Mouse (Mus musculus) cerebellum, adult 9-11 months (tissue): ENCODE data around the gene Zbtb33.

ENCODE experiments used
- DNase-seq: peaks from one replicate; pipeline ENCODE4 v3.0.0; 2022

Zbtb33 gene

DNA sequence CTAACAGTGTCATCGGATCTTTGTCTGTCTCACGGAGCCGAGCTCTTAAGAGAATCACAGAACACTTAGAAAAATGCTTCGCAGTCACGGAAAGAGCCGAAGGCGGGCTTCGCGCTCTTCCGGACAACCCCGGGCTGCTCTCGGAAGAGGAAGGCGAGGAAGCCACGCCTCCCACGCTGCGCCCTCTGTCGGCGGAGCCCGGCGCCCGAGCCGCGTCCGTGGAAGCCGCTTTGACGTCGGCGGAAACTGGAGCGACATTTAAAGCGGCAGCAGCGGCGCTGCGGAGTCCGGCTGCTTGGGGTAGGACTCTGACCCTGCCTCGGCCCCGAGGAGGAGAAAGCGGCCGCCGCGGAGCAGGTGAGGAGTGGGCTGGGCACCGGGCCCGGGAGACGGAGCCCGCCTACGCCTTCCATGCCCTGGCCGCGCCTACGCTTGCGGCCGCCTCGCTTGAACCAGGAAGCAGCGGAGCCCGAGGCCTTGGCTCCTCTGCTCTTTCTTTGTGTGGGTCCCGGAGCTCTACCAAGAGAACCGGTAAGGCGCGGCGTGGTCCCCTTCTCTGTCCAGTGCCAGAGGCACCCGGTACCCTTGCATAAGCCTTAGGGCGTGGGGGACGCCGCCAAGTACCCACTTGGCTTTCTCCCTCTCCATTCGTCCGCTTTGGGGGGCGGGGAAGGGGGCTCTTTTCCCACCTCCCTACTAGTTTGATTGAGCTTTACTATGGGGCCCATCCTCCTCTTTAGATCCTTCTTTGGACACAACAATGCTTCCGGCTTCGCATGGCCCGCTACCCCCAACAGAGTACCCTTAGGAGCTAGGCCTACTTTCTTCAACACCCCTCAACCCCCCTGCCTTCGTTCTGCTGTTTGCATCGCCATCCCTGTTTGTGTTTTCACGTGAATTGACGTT is at the start of gene Zbtb33:
TSS of gene Zbtb33 (plus strand) at position 242 of the 906 bp plus-strand sequence.
- DNase-seq = peak; percentile 87

DNA sequence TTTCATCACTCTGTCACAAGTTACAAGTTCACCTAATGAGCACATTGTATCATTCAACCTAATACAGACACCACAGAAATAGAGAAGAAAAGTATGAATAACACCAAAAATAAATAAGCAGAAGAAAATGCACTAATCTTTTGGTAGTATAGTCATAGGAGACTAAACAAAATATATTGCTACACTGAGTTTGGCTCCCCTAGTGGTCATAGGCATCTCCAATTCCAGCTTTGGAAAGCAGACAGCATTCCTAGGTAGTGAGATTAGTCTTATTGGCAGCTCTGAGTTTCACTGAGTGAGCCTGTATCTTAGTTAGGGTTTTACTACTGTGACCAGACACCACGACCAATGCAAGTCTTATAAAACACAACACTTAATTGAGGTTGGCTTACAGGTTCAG is 30.5 kb upstream of the Zbtb33 start:
- DNase-seq = no peak

DNA sequence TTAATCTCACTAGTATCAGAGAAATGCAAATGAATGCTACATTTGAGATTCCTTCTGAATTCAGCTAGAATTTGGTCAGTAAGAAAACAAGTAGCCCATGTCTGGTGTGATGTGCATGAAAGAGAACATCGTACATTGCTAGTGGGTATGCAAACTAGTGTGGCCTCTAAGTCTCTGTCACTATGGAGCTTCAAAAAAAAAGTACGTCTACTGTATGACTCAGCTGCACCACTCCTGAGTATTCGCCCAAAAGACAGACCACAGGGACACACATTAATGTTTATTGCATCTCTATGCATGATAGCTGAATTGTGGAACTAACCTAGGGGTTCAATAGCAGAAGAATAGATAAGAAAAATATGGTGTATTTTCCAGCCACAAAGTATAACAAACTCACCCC is 24.3 kb upstream of the Zbtb33 start:
- DNase-seq = no peak

GRCm38 (mm10) chrX:38166064-38166463 is 23.5 kb upstream of the Zbtb33 start:
- no peak for DNase-seq

DNA sequence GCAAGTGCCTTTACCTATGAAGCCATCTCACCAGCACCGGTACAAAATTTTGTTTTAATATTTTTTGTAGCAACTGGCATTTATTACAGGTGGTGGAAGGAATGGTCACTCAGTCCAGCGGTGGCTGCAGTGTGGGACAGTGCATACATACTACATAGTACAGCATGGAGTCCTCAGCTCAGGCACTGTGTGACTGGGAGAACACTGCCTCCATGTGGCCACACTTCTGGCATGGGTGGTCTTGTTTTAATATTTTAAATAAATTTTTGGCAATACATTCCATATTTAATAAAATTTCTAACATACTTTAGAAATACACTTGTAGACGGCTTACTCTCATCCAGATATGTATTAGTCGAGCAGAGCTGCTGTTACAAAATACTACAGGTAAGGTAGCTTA is 23.0 kb upstream of the Zbtb33 start:
- DNase-seq = no peak

DNA sequence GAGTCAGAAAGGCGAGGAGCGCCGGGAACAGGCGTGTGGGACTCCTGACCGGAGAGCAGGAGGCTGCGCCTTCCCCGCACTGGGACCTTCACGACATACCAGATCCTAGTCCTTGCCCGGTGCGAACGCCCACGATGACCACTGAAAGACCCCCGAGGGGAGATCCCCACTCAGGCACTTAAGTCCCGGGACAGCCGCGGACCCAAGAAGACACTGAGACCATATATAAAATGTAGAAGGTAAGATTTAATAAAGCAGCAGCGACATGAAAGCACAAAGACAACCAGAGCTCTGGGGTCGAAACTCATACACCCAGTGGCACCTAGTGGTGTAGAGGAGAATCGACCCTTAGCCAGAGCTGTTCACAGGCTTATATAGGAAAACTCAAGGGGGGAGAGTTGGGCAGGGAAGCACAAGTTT is 9.7 kb upstream of the Zbtb33 start:
- DNase-seq = peak; percentile 45

DNA sequence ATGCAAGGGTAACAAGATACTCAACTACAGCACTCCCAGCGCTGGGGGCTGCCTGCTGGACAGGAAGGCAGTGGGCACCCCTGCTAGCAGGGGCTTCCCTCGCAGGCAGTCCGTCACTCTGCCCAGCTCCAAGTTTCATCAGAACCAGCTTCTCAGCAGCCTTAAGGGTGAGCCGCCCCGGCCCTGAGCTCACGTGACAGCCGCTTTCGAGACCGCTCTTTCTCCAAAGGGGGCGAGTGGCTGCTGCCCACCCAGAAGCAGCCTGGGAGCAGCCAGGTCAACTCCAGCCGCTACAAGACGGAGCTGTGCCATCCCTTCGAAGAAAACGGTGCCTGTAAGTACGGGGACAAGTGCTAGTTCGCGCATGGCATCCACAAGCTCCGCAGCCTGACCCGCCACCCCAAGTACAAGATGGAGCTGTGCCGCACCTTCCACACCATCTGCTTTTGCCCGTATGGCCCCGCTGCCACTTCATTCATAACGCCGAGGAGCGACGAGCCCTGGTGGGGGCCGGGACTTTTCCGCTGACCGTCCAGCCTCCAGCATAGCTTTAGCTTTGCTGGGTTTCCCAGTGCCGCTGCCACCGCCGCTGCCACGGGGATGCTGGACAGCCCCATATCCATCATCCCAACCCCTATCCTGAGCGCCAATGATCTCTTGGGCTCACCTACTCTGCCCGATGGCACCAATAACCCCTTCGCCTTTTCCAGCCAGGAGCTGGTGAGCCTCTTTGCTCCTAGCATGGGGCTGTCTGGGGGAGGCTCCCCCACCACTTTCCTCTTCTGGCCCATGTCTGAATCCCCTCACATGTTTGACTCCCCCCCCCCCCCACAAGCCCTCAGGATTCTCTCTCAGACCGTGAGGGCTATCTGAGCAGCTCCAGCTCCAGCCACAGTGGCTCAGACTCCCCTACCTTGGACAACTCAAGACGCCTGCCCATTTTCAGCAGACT is 8.7 kb upstream of the Zbtb33 start:
- DNase-seq = peak; percentile 23

DNA sequence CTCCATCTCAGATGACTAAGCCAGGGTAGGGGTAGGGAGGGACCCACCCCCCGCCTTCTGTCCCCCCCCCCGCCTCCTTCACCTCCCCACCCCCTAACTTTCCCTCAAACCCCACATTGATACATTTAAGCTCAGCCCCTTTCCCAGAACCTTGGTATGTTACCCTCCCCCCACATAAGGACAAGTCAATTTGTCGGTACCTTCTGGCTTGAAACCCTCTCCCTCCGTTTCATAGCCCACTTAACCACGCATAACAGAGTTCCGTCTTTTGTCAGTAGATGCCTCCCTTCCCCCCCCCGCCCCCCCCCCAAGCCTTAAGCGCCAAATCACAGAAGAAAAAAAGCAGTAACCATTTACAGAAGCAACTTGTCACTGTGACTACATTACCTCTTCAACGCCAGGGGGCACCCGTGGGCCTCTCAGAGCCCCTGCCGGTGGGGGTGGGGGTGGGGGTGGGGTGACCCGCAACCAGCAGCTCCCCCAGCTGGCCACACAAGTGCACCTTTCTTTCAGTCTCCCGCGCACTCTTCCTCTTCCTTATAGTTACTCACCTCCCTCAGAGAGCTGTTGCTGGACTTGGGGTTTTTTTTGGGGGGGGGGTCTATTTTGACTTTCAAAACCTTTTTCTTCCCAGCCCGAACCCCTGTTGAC is 7.9 kb upstream of the Zbtb33 start:
- DNase-seq = no peak

DNA sequence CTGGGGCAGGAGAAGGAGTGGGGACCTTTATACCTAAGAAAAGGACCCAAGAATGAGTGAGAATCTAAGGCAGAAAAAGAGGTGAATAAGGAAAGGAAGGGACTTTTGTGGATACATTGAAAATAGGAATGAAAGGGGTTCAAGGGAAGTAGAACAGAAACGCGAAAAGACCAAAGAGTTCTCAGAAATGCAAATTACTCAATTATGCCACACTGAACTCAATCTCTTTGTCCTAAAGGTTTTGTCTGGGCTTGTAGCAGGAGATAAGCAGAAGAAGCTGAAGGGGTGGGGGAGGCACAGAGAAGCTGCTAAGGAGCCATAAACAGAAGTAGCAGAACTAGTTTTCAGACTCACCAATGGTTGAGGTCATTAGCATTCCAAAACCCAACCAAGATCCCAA is 4.1 kb upstream of the Zbtb33 start:
- DNase-seq = no peak

- DNase-seq = no peak
Measured at GRCm38 (mm10) chrX:38190458-38190764, 818 bp downstream of the Zbtb33 start.

- no peak for DNase-seq
Measured at GRCm38 (mm10) chrX:38201816-38202215, 12.2 kb downstream of the Zbtb33 start.

DNA sequence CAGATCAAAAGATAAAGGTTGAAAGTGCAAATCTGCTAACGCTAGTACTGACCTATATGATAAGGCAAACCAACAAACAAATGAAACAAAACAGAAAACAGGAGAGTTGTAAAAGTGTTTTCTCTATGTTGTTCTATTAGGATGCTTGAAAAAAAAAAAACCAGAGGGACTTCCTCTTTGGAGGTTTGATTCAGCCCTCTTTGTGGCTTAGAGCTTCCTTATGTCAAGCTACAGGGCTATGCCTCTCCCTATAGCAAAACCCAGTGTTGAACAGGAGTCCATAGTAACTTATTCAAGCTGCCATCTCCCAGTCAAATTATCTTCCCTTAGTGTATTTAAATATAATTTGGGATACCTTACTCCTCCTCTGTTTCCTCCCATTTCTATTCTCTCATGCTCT is 17.8 kb downstream of the Zbtb33 start:
- no peak for DNase-seq

DNA sequence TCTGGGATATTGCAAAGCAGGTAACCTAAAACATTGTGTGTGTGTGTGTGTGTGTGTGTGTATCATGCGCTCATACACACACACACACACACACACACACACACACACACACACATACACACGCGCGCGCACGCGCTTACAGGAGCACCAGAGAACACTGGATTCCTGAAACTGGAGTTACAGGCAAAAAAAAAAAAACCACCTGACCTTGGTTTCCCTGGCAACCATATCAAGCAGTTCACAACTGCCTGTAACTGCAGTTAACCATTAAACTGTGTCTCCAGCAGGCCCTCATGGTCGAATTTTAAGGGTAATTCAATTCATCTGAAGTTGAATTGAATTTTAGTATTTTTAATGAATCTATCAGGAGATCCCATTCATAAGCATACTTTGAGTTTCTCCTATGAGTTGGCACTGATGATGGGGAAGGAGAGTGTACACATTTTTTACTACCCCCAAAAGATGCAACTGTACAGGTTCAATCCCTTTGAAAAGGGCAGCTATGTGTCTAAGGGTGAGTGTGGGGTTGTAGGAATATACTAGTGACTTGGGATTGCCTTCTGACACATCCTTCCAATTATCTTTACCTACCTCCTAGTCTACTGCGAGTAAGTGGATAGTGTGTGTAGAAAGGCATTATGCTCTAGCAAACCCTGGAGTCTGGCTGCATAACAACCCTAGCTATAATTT is 27.5 kb downstream of the Zbtb33 start:
- no peak for DNase-seq

DNA sequence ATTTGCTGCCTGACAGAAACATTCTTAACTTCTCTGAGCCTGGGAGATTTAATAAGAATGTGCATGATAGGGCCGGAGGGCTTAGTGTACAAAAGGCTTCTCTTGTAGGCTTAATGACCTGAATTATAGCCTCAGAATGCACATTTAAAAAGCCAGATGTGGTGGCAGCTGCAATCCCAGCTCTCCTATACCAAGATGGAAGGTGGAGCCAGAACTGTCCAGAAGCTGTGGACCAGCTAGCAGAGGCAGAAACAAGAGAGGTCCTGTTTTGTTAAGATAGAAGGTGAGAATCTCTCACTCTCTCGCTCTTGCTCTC is 28.0 kb downstream of the Zbtb33 start:
- DNase-seq = no peak

DNA sequence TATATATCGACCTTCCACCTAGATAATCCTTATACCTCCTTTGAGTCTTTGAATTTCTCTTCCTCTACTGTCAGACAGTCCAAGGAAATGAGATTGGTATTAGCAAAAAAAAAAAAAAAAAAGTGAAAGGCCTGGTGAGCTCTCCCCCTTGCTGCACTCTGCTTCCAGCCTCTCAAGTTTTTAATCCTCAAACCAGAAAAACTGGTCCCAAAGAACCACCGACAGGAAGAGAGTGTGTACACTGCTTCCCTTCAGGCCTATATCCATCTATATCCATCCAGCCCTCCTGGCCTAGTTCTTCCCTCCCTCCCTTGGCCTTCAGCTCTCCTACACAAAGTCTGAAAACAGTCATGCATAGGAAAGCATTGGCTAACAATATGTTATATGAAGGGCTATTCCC is 33.2 kb downstream of the Zbtb33 start:
- DNase-seq = no peak

DNA sequence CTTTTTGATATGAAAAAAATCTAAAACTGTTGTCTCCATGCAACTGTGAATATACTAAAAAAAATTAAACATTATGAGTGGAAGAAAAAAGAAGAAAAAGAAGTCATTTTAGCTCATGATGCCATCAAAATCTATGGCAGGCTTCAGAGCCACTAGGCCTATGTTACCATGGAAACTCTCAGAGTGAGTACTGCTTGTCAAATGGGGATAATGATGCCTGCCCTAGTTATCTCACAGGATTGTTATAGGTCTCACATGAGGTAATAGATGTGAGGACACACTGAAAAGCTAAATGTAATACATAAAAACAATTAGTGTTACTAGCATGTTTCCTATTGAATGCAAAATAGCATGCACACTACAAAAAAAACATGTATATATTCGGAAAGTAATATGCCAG is 40.3 kb downstream of the Zbtb33 start:
- no peak for DNase-seq

DNA sequence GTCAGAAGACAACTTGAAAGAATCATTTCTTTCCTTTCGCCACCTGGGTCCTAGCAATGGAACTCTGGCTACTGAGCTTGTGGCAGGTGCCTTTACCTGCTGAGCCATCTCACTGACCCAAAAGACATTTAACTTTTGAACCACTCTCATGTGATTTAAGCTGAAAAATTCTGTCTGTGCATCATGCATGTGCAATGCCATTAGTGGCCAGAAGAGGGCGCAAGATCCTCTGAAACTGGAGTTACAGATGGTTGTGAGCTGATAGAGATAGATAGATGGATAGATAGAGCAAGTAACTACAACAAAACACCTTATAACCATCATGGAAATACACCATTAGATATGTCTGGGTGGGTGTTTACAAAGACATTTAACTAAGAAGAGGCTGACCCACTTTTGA is 48.1 kb downstream of the Zbtb33 start:
- no peak for DNase-seq
